Mouse (Mus musculus): ENCODE results near the gene Large2. TPM values are rescaled to one million over a fixed set of nuclear protein-coding genes. Genes with fewer than 3 reads are reported as not detected.
"Not testable (repeated sequence)": the region's sequence is repeated elsewhere in the genome, so short reads cannot be mapped to it uniquely, and the experiment has no call there.

Gene Large2
- total RNA-seq (2021) = under 1 TPM; 0.60 to 0.72 TPM

- intact Hi-C loops (cut with DNase I) = no loop called here
- DNase-seq = peak; percentile 39
These were observed at the start of gene Large2, which contains the start of gene Pex16 for GRCm38 (mm10) chr2:92374514-92374913. Large2 (minus strand) TSS chr2:92374869. Pex16 (plus strand) TSS chr2:92374676.

GRCm38 (mm10) chr2:92423702-92424461 is 49.2 kb upstream of the Large2 start:
- DNase-seq = peak; percentile 91
- intact Hi-C loops (cut with DNase I) = no loop called here

GRCm38 (mm10) chr2:92423156-92423555 is 48.5 kb upstream of the Large2 start:
- intact Hi-C loops (cut with DNase I) = no loop called here
- no peak for DNase-seq

- DNase-seq = no peak
- intact Hi-C loops (cut with DNase I) = no loop called here
These were observed 47.9 kb upstream of the Large2 start for GRCm38 (mm10) chr2:92422388-92423135.

- DNase-seq = no peak
- intact Hi-C loops (cut with DNase I) = no loop called here
These were observed 47.2 kb upstream of the Large2 start for GRCm38 (mm10) chr2:92421723-92422387.

- intact Hi-C loops (cut with DNase I) = no loop called here
- no peak for DNase-seq
These were observed 37.0 kb upstream of the Large2 start for GRCm38 (mm10) chr2:92411705-92412104.

- intact Hi-C loops (cut with DNase I) = no loop called here
- no peak for DNase-seq
These were observed 33.8 kb upstream of the Large2 start for GRCm38 (mm10) chr2:92408309-92409045.

GRCm38 (mm10) chr2:92405687-92406086 is 31.0 kb upstream of the Large2 start:
- intact Hi-C loops (cut with DNase I) = no loop called here
- DNase-seq = no peak

GRCm38 (mm10) chr2:92404737-92405136 is 30.1 kb upstream of the Large2 start:
- DNase-seq = no peak
- intact Hi-C loops (cut with DNase I) = no loop called here

- no peak for DNase-seq
These were observed 29.2 kb upstream of the Large2 start for GRCm38 (mm10) chr2:92403776-92404319.

GRCm38 (mm10) chr2:92402591-92403326 is 28.1 kb upstream of the Large2 start:
- intact Hi-C loops (cut with DNase I) = no loop called here
- DNase-seq = peak; percentile 81

More at GRCm38 (mm10) chr2:92403776-92404319, 29.2 kb upstream of the Large2 start:
- intact Hi-C loops (cut with DNase I) = no loop called here

GRCm38 (mm10) chr2:92401091-92401561 is 26.5 kb upstream of the Large2 start, which contains the start of gene Mapk8ip1:
Mapk8ip1 (minus strand) TSS chr2:92401263.
- DNase-seq = peak; percentile 49
- intact Hi-C loops (cut with DNase I) = no loop called here

- no peak for DNase-seq
- intact Hi-C loops (cut with DNase I) = no loop called here
These were observed 26.0 kb upstream of the Large2 start for GRCm38 (mm10) chr2:92400682-92401081.

GRCm38 (mm10) chr2:92399877-92400276 is 25.2 kb upstream of the Large2 start:
- DNase-seq; intact Hi-C loops (cut with DNase I): not testable (repeated sequence)

- intact Hi-C loops (cut with DNase I) = no loop called here
These were observed 22.8 kb upstream of the Large2 start for GRCm38 (mm10) chr2:92397436-92397835.

GRCm38 (mm10) chr2:92395535-92395934 is 20.9 kb upstream of the Large2 start:
- intact Hi-C loops (cut with DNase I) = no loop called here
- DNase-seq = no peak

More at GRCm38 (mm10) chr2:92397436-92397835, 22.8 kb upstream of the Large2 start:
- no peak for DNase-seq

GRCm38 (mm10) chr2:92392318-92393264 is 17.9 kb upstream of the Large2 start:
- intact Hi-C loops (cut with DNase I) = no loop called here
- peak; percentile 83 for DNase-seq

GRCm38 (mm10) chr2:92391703-92392317 is 17.1 kb upstream of the Large2 start:
- intact Hi-C loops (cut with DNase I) = no loop called here
- DNase-seq = peak; percentile 83

All from left cerebral cortex, postnatal 4 days (tissue).